Mouse (Mus musculus) hindbrain, embryonic 10.5 days (tissue): ENCODE measurements at regions not wholly inside any gene's neighbourhood (a gene's known extent, or its start where the extent isn't known, plus 50 kb on each side); places are given as distances from the start of the nearest gene placed in this dataset.

Source experiments
- DNase-seq: peaks from one replicate; pipeline ENCODE4 v3.0.0-alpha.2; 2017; ENCODE audit warnings: low spot score
- H3K27ac ChIP-seq: fragments of 300-500 bp; sonication (generic); 2 replicates; pipeline ENCODE4 v1.5.1; 2016; ENCODE audit warnings: mild to moderate bottlenecking, moderate library complexity
- H3K27me3 ChIP-seq: fragments of 300-500 bp; sonication (generic); 2 replicates; pipeline ENCODE4 v1.6.1; 2016; ENCODE audit warnings: mild to moderate bottlenecking; ENCODE audit not compliant: poor library complexity, insufficient read depth, severe bottlenecking
- H3K36me3 ChIP-seq: fragments of 300-500 bp; sonication (generic); 2 replicates; pipeline ENCODE4 v1.6.1; 2016; ENCODE audit warnings: mild to moderate bottlenecking, moderate library complexity
- H3K4me1 ChIP-seq: fragments of 300-500 bp; sonication (generic); replicated peaks from 2 replicates; pipeline ENCODE4 v1.6.1; 2016; ENCODE audit warnings: mild to moderate bottlenecking
- H3K4me3 ChIP-seq: fragments of 300-500 bp; sonication (generic); 2 replicates; pipeline ENCODE4 v1.5.1; 2016; ENCODE audit warnings: mild to moderate bottlenecking, moderate library complexity
- H3K9me3 ChIP-seq: fragments of 300-500 bp; sonication (generic); 2 replicates; pipeline ENCODE4 v1.6.1; 2016; ENCODE audit warnings: mild to moderate bottlenecking, moderate library complexity
- WGBS: fragments of 180-500 bp; shearing (Covaris S2); methylation state at CpG from one replicate; pipeline ENCODE4 v1.1.7; 2016; 5-methylcytosine and 5-hydroxymethylcytosine counted together

DNA sequence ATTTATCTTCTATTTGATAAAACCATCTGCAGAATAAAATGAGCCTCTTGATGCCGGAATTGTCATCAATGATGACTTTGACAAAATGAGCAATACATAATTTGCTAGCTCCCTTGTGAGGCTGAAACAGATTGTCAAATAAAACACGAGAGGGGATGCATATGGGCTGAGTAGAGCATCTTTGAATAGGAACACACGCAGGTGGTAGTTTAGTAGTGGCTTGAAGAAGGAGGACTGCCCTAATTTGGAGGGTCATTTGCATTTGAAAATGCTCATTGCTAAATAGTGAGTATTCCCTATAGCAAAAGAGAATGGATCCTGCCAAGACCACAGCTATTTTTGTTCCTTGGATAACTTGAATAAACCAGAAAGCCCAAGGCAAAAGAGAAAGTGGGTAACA lies 339.5 kb downstream of the Ppargc1a start:
- no peak overlapping the region for H3K4me3 ChIP-seq
- no peaks in the 10 kb centered on the region for H3K36me3 ChIP-seq
- H3K27me3 ChIP-seq = no peaks in the 10 kb centered on the region
- 78% methylated on average over 3 of the region's 3 CpGs for WGBS
- H3K4me1 ChIP-seq = no peaks in the 10 kb centered on the region
- no peaks in the 10 kb centered on the region for H3K9me3 ChIP-seq
- no peak overlapping the region for H3K27ac ChIP-seq
- DNase-seq = no peak

DNA sequence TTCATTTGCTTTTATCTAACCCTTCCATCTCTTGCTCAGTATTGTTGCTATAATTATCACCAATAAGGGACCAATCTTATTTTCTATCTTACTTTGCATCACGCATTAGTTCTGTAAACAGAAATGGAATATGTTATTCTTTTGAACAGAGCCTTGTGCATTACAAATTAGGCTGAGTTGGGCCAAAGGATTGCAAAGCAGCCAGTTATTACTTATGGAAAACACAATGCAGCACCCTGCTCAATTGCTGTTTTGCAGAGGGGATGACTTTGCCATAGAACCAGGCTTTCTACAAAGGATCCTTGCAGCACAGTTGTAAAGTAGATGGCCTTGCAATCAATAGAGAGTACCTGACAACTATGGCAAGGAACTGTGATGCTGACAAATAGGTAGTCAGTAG lies 364.3 kb downstream of the Ppargc1a start:
- no peaks in the 10 kb centered on the region for H3K27me3 ChIP-seq
- no peak for DNase-seq
- no peak overlapping the region for H3K27ac ChIP-seq
- H3K4me1 ChIP-seq = no peaks in the 10 kb centered on the region
- no peaks in the 10 kb centered on the region for H3K9me3 ChIP-seq
- no peaks in the 10 kb centered on the region for H3K36me3 ChIP-seq
- H3K4me3 ChIP-seq = no peak overlapping the region
- 91% methylated on average over 1 of the region's 1 CpGs for WGBS

DNA sequence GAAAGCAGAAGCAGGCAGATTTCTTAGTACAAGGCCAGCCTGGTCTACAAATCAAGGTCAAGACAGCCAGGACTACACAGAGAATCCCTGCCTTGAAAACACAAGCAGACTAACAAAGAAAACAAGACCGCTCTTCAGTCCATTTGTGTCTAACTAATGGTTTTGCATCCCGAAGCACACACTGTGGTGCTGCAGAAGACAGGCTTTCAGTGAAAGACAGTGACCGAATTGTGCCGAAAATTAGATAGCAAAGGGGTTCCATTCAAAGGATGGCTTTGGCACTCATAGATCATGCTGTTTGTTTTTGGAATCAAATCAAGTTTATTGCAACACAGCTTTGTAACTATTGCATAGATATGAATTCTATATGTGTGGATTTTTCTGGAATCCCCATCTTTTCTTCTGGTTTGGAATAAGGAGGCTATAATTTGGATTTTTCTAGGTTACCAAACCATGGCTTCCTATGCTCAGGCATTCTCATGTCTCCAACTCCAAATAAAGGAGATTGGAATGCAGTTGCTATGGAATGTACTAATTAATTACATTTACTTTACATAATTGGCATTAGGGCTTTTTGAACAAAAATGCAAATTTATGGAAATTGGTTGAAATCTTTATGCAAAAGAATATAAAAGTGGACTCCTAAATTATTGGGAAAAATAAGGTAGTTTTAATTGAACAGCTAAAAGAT lies 364.9 kb downstream of the Ppargc1a start:
- WGBS = 86% methylated on average over 4 of the region's 4 CpGs
- no peak overlapping the region for H3K4me3 ChIP-seq
- H3K4me1 ChIP-seq = no peaks in the 10 kb centered on the region
- H3K9me3 ChIP-seq = no peaks in the 10 kb centered on the region
- H3K27ac ChIP-seq = no peak overlapping the region
- DNase-seq = no peak
- no peaks in the 10 kb centered on the region for H3K36me3 ChIP-seq
- H3K27me3 ChIP-seq = no peaks in the 10 kb centered on the region

DNA sequence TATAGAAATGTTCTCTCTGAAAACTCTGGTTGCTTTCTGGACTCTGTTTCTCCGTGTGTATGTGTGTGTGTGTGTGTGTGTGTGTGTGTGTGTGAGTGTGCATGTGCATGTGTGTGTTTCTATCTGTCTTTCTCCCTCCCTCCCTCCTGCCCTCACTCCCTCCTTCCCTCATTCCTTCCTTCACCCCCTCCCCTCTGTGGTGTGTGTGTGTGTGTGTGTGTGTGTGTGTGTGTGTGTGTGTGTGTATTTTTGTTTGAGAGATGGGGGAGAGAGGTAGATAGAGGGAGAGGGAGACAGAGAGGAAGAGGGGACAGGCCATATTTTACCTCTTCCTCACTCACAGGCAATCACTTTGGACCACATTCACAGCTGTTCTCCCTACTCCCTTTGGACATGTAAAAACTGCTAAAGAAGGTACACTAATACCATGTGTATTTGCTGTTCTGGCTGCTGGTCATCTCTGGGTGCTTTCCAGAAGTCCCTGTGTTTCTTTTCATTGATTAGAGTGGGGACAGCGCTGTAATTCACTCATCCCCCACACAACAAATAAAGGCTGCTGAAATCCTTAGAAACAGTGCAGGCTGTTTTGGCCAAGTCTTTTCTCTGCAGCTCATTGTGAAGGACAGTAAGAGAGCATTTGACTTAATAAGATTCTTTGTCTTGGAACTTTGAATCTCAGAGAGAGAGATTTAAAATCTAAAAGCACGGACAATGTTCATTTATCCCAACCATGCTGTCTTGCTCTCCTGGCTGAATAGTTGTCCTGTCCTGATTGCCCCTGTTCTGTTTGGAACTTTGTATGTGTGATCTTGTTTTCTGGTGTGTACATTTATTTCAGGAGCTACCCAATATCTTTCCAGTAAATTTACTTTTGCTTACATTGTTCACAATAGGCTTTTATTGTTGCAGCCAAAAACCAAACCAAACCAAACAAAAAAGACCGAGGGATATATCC lies 370.9 kb downstream of the Ppargc1a start:
- WGBS = 66% methylated on average over 4 of the region's 4 CpGs
- Histone ChIP-seq H3K4me3 (no peak overlapping the region), H3K4me1 (no peaks in the 10 kb centered on the region), H3K9me3 (no peaks in the 10 kb centered on the region), H3K36me3 (no peaks in the 10 kb centered on the region), H3K27ac (no peak overlapping the region), H3K27me3 (no peaks in the 10 kb centered on the region)
- DNase-seq = no peak

DNA sequence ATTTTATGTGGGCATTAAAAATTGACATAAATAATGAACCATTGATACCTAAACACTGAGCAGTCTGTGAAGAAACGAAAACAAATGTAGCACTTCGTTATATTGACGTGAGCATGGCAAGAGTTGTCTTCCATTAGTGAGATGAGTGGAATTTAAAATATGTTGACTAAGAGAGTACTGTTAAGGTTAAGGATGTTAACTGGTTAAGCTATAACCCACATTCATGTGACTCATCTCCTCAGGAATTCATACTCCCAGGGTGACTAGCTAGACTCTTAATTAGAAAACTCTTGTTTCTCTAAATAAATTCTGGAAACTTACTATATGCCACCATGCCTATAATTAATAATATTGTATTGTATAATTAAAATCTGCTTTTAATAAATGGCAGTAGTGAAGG lies 376.9 kb downstream of the Ppargc1a start:
- H3K27me3 ChIP-seq = no peaks in the 10 kb centered on the region
- WGBS = 90% methylated on average over 3 of the region's 3 CpGs
- DNase-seq = no peak
- no peaks in the 10 kb centered on the region for H3K4me1 ChIP-seq
- no peak overlapping the region for H3K4me3 ChIP-seq
- no peaks in the 10 kb centered on the region for H3K9me3 ChIP-seq
- no peaks in the 10 kb centered on the region for H3K36me3 ChIP-seq
- no peak overlapping the region for H3K27ac ChIP-seq

DNA sequence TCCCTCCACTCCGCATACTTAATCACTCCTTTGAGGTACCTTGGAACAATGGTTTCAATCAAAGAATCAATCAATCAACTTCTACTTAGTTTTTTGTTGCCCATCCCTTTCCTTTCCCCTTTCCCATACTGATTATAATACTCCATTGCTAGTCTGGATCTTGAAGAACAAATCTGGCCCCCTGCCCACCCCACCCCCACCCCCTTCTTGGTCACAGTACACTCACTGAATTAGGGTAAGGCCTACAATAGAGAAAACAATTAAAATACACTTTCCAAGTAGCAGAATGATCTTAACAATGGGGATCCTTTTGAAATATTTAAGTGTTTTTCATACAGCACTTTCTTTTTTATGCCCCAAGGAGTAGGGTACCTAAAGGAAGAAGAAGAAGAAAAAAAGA lies 397.7 kb downstream of the Ppargc1a start:
- WGBS = 88% methylated on average over 1 of the region's 1 CpGs
- no peaks in the 10 kb centered on the region for H3K9me3 ChIP-seq
- no peak for DNase-seq
- no peaks in the 10 kb centered on the region for H3K27me3 ChIP-seq
- H3K27ac ChIP-seq = no peak overlapping the region
- no peaks in the 10 kb centered on the region for H3K4me1 ChIP-seq
- no peak overlapping the region for H3K4me3 ChIP-seq
- H3K36me3 ChIP-seq = no peaks in the 10 kb centered on the region

DNA sequence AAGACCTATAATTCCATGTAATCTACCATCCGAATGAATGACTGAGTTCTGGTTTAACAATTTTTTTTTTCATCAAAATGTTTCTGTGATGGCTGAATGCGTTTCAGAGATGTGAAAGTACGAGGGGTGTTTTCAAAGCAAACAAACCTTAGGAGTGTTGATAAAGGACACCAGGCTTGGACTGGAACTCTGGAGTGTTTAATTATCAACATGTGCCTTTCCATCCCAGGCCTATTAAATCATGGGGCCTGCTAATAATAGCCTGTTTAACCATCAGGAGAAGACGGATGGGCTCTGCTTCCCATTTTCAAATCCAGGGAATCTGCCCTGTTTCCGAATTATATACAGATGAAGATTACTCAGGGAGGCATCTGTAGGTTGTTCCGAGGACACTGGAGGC lies 399.3 kb downstream of the Ppargc1a start:
- no peak for DNase-seq
- Histone ChIP-seq H3K9me3 (no peaks in the 10 kb centered on the region), H3K27me3 (no peaks in the 10 kb centered on the region), H3K27ac (no peak overlapping the region), H3K36me3 (no peaks in the 10 kb centered on the region), H3K4me3 (no peak overlapping the region), H3K4me1 (no peaks in the 10 kb centered on the region)
- 68% methylated on average over 6 of the region's 6 CpGs for WGBS

DNA sequence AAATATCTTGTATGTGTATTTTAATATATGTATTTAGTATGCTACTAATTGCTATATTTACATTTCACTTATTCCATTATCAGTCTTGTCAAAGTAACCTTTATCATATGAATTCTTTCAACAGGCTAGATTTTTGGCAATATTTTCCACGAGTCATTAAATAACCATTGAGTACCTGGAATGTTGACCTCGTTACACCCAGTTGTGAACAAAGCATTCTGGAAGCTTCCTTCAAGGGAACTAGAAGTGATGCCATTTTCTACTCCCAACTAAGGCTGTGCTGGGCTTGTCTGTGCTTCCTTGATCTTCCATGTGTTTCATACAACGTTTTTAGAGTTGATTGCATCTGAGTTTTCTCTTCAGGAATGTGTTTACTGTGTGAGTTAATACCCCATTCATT lies 410.6 kb downstream of the Ppargc1a start:
- no peaks in the 10 kb centered on the region for H3K36me3 ChIP-seq
- no peaks in the 10 kb centered on the region for H3K27me3 ChIP-seq
- no peak overlapping the region for H3K4me3 ChIP-seq
- 72% methylated on average over 3 of the region's 3 CpGs for WGBS
- H3K4me1 ChIP-seq = no peaks in the 10 kb centered on the region
- no peaks in the 10 kb centered on the region for H3K9me3 ChIP-seq
- H3K27ac ChIP-seq = no peak overlapping the region
- no peak for DNase-seq

DNA sequence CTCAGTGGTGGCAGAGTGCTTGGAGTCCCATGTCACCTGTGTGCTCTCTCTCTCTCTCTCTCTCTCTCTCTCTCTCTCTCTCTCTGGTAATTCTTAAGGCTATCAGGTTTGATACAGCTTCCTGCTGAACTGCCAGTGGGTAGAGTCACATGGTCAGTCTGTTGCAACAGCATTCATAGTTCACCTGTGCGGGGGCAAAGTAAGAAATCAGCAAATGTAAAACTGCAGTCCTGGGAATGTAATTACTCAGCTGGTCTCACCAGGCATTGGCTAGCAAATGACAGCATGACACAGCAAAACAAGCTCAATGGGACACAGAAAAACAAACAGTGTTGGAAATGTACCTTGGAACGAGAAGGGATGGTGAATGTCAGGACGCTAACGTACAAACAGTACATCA lies 422.7 kb downstream of the Ppargc1a start:
- 91% methylated on average over 4 of the region's 4 CpGs for WGBS
- Histone ChIP-seq H3K36me3 (no peaks in the 10 kb centered on the region), H3K27me3 (no peaks in the 10 kb centered on the region), H3K4me1 (no peaks in the 10 kb centered on the region), H3K27ac (no peak overlapping the region), H3K9me3 (no peaks in the 10 kb centered on the region), H3K4me3 (no peak overlapping the region)
- no peak for DNase-seq

DNA sequence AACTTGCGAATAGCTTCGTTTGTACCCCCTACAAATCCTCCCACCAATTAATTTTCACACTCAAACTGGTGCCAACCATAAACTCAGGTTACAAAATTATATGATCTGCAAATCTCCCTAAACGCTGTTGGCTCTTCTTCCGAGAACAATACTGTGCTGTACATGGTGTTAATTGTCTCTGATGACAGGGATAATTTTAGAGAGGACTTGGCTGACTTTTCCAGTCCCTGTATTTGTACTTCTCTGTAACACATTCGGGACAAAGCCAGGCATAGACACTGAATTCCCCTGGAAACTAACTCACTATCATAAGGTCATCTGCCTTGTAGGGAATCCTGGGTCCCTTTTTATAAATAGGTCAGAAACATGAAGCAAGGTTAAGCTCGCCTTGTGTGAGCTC lies 442.4 kb downstream of the Ppargc1a start:
- Histone ChIP-seq H3K4me3 (no peak overlapping the region), H3K27me3 (no peaks in the 10 kb centered on the region), H3K4me1 (no peaks in the 10 kb centered on the region), H3K9me3 (no peaks in the 10 kb centered on the region), H3K27ac (no peak overlapping the region), H3K36me3 (no peaks in the 10 kb centered on the region)
- 87% methylated on average over 6 of the region's 6 CpGs for WGBS
- DNase-seq = no peak

DNA sequence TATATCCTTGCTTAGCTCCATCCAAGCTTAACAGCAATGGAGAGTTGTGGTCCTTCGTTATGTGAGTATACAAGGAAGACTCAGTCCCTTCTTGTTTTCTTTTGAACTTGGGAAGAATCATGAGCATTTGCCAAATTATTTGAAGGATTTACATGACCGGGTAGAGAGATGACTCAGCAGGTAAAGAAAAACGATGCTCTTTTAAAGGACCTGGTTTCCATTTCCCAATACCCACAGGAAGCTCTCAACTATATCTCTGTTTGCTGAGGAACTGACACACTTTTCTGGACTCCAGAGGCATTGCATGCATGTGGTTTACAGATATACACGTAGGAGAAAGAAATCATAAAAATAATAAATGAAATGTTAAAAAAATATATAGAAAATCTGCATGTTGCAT lies 457.5 kb downstream of the Ppargc1a start:
- H3K36me3 ChIP-seq = no peaks in the 10 kb centered on the region
- no peak for DNase-seq
- no peak overlapping the region for H3K27ac ChIP-seq
- no peaks in the 10 kb centered on the region for H3K4me1 ChIP-seq
- H3K9me3 ChIP-seq = no peaks in the 10 kb centered on the region
- 77% methylated on average over 4 of the region's 4 CpGs for WGBS
- no peaks in the 10 kb centered on the region for H3K27me3 ChIP-seq
- no peak overlapping the region for H3K4me3 ChIP-seq

DNA sequence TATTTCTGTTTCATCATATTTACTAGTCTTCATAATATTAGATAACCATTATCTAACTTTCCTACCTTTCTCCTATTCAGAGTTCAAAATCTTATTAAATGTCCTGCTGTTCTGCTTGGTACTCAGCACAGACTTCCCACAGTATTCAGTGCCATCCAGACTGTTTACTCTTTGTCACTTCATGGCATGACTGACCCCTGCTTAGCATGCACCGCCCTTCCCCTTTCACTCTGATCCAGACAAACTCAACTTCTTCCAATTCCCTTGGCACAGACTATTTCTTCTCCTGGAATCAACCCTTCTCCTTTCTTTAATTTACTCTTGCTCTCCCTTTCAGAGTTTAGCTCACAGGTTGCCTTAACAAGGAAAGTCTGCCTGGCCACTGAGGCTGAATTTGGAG lies 458.8 kb downstream of the Ppargc1a start:
- Histone ChIP-seq H3K9me3 (no peaks in the 10 kb centered on the region), H3K27me3 (no peaks in the 10 kb centered on the region), H3K36me3 (no peaks in the 10 kb centered on the region), H3K4me3 (no peak overlapping the region), H3K4me1 (no peaks in the 10 kb centered on the region), H3K27ac (no peak overlapping the region)
- WGBS = 82% methylated on average over 1 of the region's 1 CpGs
- DNase-seq = no peak

DNA sequence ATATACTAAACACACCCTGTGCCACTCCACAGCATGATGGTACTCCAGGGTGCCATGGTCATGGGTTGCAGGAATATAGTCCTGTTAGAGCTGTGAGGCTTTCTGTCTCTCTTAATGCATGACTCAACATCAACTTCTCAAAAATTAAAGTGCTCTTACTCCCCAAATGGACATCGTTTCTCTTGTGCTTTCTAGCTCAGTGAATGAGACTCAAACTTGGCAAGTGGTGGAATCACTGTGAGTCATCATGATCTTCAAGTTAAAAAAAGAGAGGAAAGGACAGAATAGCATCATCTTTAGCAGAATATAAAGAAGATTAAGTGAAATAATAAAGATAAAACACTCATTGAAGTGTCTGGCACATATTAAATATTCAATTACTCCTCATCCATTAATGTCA lies 459.3 kb downstream of the Ppargc1a start:
- Histone ChIP-seq H3K27ac (no peak overlapping the region), H3K27me3 (no peaks in the 10 kb centered on the region), H3K36me3 (no peaks in the 10 kb centered on the region), H3K9me3 (no peaks in the 10 kb centered on the region), H3K4me3 (no peak overlapping the region), H3K4me1 (no peaks in the 10 kb centered on the region)
- 91% methylated on average over 1 of the region's 1 CpGs for WGBS
- no peak for DNase-seq
